Mouse (Mus musculus) C2C12 (cell line): Measurements from ENCODE around the gene Nek4.
A peak's percentile ranks its signal among the peaks of the same experiment; 100 is the strongest.

Experiments used
- CEBPB ChIP-seq: IDR thresholded peaks from one replicate; pipeline ENCODE4 v1.6.1; 2011; ENCODE audit warnings: low read depth, mild to moderate bottlenecking, control low read depth, moderate library complexity
- CTCF ChIP-seq: IDR thresholded peaks from one replicate; pipeline ENCODE4 v1.5.1; 2011; ENCODE audit not compliant: control insufficient read depth, insufficient read depth, insufficient read length
- MAX ChIP-seq: IDR thresholded peaks from one replicate; pipeline ENCODE4 v1.6.1; 2011; ENCODE audit warnings: mild to moderate bottlenecking, control low read depth
- MYOG ChIP-seq: IDR thresholded peaks from one replicate; pipeline ENCODE4 v1.6.1; 2011; ENCODE audit not compliant: control insufficient read depth, insufficient read length; ENCODE audit errors: extremely low read depth
- USF1 ChIP-seq: IDR thresholded peaks from one replicate; pipeline ENCODE4 v1.6.1; 2011; ENCODE audit warnings: low read depth, mild to moderate bottlenecking, control low read depth, moderate library complexity

DNA sequence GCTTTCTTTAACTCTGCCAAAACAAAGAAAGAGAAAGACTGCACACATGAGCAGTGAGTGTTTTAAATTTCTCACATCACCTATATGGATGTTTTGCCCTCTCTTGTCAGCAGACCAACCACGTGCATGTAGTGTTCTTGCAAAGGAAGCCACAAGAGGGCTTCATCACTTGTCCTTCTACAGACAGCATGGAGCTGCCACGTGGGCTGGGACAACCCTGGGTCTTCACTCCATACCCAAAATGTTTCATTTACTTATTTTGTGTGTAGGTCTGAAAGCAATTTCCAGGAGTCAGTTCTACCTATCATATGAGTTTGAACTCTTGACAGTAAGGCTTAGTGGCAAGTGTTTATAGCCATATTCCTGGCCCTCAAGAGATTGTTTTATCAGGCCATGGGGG, 66.7 kb downstream of the Nek4 start:
- no peak for TF ChIP-seq CTCF
- TF ChIP-seq USF1: peak; percentile 73
- TF ChIP-seq CEBPB: no peak
- peak; percentile 99 for TF ChIP-seq MAX
- TF ChIP-seq MYOG: no peak
